Mouse (Mus musculus) heart, postnatal 10 days (tissue): Measurements from ENCODE around the gene Orm2. TPM values are rescaled to one million over a fixed set of nuclear protein-coding genes. Genes with fewer than 3 reads are reported as not detected.
A peak's percentile ranks its signal among the peaks of the same experiment; 100 is the strongest.

Source experiments
- DNase-seq, 2 experiments: peaks; one replicate each; pipeline ENCODE4 v3.0.0; 2021
- intact Hi-C: fragments of 180-260 bp; cut with DNase I; formaldehyde crosslinking; loops from one replicate; pipeline ENCODE4 v1.15.1; 2025
- total RNA-seq, 2 experiments: library from RNA; stranded (reverse); gene quantifications; 2 replicates each; pipeline ENCODE4 v1.2.3; 2021

Gene Orm2
- total RNA-seq, 2 experiments from 2014 or later, result not detected

- peak; percentile 93 to 94 for DNase-seq
- intact Hi-C loops, result no loop called here
These were observed 41.1 kb downstream of the Orm2 start, which contains the start of gene Akna for GRCm38 (mm10) chr4:63403040-63403959. Gene Akna, minus strand, starts transcription at chr4:63403354.

- intact Hi-C loops, result no loop called here
- peak in 1 of 2 experiments; percentile 28 for DNase-seq
These were observed 42.0 kb downstream of the Orm2 start for GRCm38 (mm10) chr4:63404205-63404604.

DNA sequence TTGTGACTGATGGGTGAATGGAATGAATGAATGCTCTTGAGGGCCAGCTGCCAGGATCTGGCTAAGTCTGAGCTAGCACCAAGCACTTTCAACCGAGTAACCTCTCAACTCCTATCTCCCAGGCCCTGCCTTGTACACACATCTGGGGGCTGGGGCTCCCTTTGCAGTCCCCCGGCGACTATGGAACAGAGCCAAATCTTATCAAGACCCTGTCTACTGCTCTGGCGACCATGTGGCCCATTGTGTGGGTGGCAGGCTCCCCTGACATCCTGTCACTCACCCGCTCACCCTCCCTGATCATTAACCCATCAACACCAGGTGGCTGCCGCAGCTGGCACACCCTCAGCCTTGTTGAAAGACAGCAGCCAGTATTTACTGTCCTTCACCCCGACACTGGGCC, 42.8 kb downstream of the Orm2 start:
- intact Hi-C loops, result no loop called here
- peak in 1 of 2 experiments; percentile 16 for DNase-seq

DNA sequence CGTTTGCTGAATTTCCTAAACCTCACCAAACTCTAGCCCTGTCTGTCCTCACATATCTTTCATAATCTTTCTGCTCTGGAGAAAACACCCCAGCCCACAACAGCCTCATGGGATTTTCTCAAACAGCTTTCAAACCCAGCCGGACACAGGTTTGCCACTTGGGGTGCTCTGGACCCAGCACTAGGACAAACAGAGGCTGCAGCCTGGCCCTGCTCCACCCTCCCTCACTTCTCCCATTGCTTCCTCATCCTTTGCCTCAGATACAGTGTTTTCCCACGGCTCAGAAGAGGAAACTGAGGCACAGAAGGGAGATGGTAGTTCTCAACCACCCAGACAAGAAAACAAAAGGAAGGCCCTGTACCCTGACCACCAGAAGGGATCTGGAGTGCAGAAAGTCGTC, 43.4 kb downstream of the Orm2 start:
- no peak for DNase-seq
- intact Hi-C loops, result no loop called here

- intact Hi-C loops, result loop anchor here (2.0 kb wide), 1 partner anchor 39 kb away; no protein-coding TSS in a partner anchor
- DNase-seq, result peak; percentile 27 to 48
These were observed 46.0 kb downstream of the Orm2 start for GRCm38 (mm10) chr4:63408247-63408646.

DNA sequence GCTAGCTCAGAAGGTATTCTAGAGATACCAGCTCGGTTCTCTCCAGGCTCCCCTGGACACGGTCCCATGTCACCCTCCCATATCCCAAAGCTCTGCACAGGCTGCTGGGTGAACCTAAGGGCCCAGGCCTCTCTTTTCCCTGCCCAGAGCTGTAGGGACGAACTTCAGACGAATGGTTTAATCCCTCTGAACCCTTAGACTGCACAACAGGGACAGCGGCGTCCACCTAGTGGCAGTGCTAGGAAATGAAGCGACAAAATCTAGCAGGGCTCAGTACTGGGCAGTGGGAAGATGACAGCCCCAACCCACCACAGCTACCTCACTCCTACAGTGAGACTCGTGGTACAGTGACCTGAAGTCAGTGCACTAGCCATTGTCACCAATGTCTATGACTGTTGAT, 46.4 kb downstream of the Orm2 start:
- peak; percentile 79 for DNase-seq
- intact Hi-C loops, result loop anchor here (2.0 kb wide), 1 partner anchor 40 kb away; no protein-coding TSS in a partner anchor

DNA sequence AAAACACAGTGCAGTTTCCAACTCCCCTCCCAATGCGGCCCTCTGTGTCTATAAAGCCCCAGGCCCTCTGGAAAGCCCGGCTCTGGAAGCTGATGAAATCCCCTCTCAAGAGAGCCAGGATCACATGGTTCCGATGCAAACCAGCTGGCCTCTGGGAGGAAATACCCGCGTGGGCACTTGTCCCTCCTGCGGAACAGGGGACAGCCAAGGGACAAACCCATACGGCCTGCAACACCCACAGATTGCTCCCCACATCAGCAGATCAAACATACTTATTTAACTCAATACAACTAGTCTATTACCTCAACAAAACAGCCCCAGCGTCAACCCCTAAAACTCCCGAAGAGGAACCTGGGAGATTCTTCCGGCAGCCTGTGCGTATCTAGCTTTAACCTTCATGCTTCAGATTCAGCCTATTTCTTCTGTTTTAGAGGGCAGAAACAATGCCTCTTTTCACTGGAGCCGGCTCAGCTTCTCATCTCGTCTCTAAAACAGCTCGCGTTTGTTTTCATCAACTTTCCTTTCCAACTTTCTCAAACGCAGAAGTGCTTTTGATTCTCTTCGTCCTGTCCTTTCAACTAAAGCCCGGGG, 47.2 kb downstream of the Orm2 start:
- DNase-seq, result peak; percentile 52 to 66

DNA sequence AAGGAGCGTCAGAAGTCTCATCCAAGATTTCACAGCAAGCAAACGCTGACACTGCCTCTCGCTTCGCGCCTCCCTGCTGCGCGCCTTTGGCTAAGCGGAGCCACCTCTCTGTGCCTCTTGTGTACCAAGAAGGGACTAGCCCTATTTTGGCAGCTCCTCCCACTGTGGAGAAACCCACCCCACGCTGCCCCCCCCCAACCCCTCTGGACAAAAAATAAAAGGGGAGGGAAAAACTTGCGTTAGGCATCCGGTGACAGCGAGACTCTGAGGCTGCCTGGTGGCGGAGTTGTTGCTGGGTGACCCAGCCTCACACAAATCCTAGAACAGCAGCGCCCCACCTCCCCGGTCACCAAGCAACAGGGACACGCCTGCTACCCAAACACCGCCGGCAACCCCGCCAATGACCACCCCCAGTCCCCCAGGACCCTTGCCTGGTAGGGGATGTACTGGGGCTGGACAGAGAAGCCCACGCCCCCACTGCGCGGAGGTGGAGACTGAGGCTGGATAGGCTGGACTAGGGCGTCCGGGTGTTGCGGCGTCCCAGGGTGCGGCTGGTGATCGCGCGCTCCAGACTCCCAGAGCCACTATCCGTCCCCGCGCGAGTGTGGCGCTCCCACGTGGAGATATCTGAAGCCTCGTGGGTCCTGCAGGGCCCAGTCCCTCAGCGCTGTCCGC, 47.8 kb downstream of the Orm2 start:
- intact Hi-C loops, result loop anchor here (2.0 kb wide), 1 partner anchor 41 kb away; no protein-coding TSS in a partner anchor
- peak; percentile 82 to 84 for DNase-seq

More for the DNA sequence above, 47.2 kb downstream of the Orm2 start:
- intact Hi-C loops, result loop anchor here (2.0 kb wide), 1 partner anchor 41 kb away; no protein-coding TSS in a partner anchor

GRCm38 (mm10) chr4:63410583-63410934, 48.3 kb downstream of the Orm2 start:
- DNase-seq, result peak; percentile 95 to 96
- intact Hi-C loops, result no loop called here

GRCm38 (mm10) chr4:63411222-63411621, 49.0 kb downstream of the Orm2 start:
- intact Hi-C loops, result no loop called here
- DNase-seq, result peak; percentile 48 to 56

GRCm38 (mm10) chr4:63414951-63415350, 52.7 kb downstream of the Orm2 start:
- DNase-seq, result no peak
- intact Hi-C loops, result loop anchor here (5.0 kb wide), 4 partner anchors 67 to 1077 kb away; partner anchors contain the start of genes Atp6v1g1 and Whrn

Other genes with a start within 250 kb of the Orm2 start
- not detected for gene Ambp, start 207.7 kb upstream of the Orm2 start, total RNA-seq
- not detected for gene Kif12, start 190.3 kb upstream of the Orm2 start, total RNA-seq
- gene Col27a1, start 148.4 kb upstream of the Orm2 start, total RNA-seq, result 1 to 10 TPM; 3.8 to 4.8 TPM
- gene Orm1, start 17.9 kb upstream of the Orm2 start, total RNA-seq, result under 1 TPM in 1 of 2 experiments, not detected in 1; 0.35 TPM
- under 1 TPM in 1 of 2 experiments, not detected in 1; 0.60 TPM for gene Orm3, start 6.3 kb upstream of the Orm2 start, total RNA-seq
- gene Akna, start 40.9 kb downstream of the Orm2 start, total RNA-seq, result 1 to 10 TPM; 5.4 to 6.1 TPM
- gene Whrn, start 133.5 kb downstream of the Orm2 start, total RNA-seq, result 10 to 100 TPM in 1 of 2 experiments, 1 to 10 TPM in 1; 10.0 to 11.0 TPM
- gene Atp6v1g1, start 182.3 kb downstream of the Orm2 start, total RNA-seq, result 100 to 1,000 TPM; 161 to 165 TPM
- 1 to 10 TPM; 5.9 to 6.5 TPM for gene Tmem268, start 196.3 kb downstream of the Orm2 start, total RNA-seq
- not detected for gene Gm11213, start 242.8 kb downstream of the Orm2 start, total RNA-seq